Mouse (Mus musculus) gastrocnemius, adult 2 months (tissue): ENCODE data around the gene Lce1d. TPM values are rescaled to one million over a fixed set of nuclear protein-coding genes. Genes with fewer than 3 reads are reported as not detected.

Experiments used
- DNase-seq: peaks from one replicate; pipeline ENCODE4 v3.0.0; 2022
- H3K27ac ChIP-seq: fragments of 200-600 bp; 2 replicates; pipeline ENCODE4 v1.8.1; 2022; ENCODE audit warnings: mild to moderate bottlenecking
- H3K4me3 ChIP-seq: fragments of 200-600 bp; 2 replicates; pipeline ENCODE4 v1.8.1; 2022; ENCODE audit warnings: mild to moderate bottlenecking, moderate library complexity
- CTCF ChIP-seq: fragments of 200-600 bp; IDR thresholded peaks from 2 replicates; pipeline ENCODE4 v1.8.1; 2022; ENCODE audit warnings: antibody characterized with exemption, mild to moderate bottlenecking, moderate library complexity
- intact Hi-C: fragments of 180-260 bp; cut with DNase I; formaldehyde crosslinking; loops from one replicate; pipeline ENCODE4 v1.15.1; 2025
- total RNA-seq, 2 experiments: library from RNA; stranded (reverse); gene quantifications; 2 replicates each; pipeline ENCODE4 v1.2.3; 2021

Lce1d gene
- total RNA-seq, 2 experiments from 2014 or later, result not detected

DNA sequence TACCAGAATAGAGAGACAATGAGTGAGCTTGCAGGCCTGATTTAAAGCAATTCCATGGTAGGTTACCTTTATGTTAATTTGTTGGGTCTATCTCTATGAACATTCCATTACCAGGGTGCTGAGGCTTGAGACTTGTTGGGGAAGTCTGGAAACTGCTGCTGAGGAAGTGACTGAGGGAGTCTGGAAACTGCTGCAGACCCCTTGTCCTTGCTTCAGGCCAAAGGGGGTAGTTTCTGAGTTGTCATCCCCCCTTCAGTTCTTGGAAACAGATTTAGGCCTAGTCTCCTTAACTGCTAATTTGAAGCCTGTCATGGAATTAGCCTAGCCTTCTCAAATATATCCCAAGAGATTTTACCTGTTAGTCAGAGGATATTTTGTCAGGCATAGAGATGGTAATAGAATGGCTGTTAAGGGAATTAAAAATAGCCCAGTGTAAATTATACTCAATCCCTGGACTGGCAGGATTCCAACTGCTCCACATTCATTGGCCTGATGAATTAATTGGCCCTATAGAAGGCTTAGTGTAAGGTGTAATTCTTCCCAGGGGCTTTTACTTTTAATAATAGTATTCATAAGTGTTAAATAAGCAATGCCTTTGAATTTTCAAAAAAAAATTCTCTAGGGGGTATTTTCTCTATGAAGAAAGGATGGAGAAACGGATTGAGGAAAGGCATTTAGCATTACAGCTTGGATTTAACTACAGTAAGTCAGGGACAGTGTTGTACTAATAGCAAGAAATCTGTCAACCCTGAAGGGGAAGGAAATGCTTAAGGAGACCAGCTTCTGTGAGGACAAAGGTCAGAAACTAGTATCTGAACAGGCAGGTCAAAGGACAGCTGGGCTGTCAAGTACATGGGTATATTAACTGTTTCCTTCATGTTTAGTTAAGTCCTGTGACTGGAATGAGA lies 49.0 kb downstream of the Lce1d start:
- H3K4me3 ChIP-seq, result no peak overlapping the region
- DNase-seq, result no peak
- intact Hi-C loops, result no loop called here
- no peak overlapping the region for H3K27ac ChIP-seq
- TF ChIP-seq CTCF, result no peak

Other genes starting within 250 kb of the Lce1d start
- not detected for gene Sprr1b, start 248.4 kb downstream of the Lce1d start, total RNA-seq
- gene Sprr3, start 228.5 kb downstream of the Lce1d start, total RNA-seq, result not detected
- not detected for gene Sprr1a, start 201.3 kb downstream of the Lce1d start, total RNA-seq
- gene Sprr4, start 186.7 kb downstream of the Lce1d start, total RNA-seq, result not detected
- not detected for gene 2310046K23Rik, start 152.7 kb downstream of the Lce1d start, total RNA-seq
- gene Ivl, start 113.5 kb downstream of the Lce1d start, total RNA-seq, result not detected
- gene Smcp, start 98.2 kb downstream of the Lce1d start, total RNA-seq, result not detected
- not detected for gene 2210017I01Rik, start 79.7 kb downstream of the Lce1d start, total RNA-seq
- gene Lce6a, start 65.5 kb downstream of the Lce1d start, total RNA-seq, result not detected
- gene Lce1a1, start 38.9 kb downstream of the Lce1d start, total RNA-seq, result not detected
- not detected for gene Lce1b, start 30.3 kb downstream of the Lce1d start, total RNA-seq
- gene Lce1a2, start 16.9 kb downstream of the Lce1d start, total RNA-seq, result not detected
- gene Lce1c, start 8.0 kb downstream of the Lce1d start, total RNA-seq, result not detected
- not detected for gene Lce1e, start 21.9 kb upstream of the Lce1d start, total RNA-seq
- gene Lce1f, start 33.1 kb upstream of the Lce1d start, total RNA-seq, result not detected
- gene Gm38119, start 51.9 kb upstream of the Lce1d start, total RNA-seq, result not detected
- not detected for gene Lce1g, start 65.1 kb upstream of the Lce1d start, total RNA-seq
- gene Lce1h, start 77.9 kb upstream of the Lce1d start, total RNA-seq, result not detected
- gene Lce1i, start 91.7 kb upstream of the Lce1d start, total RNA-seq, result not detected
- not detected for gene Lce1j, start 103.3 kb upstream of the Lce1d start, total RNA-seq
- not detected for gene Lce1k, start 120.7 kb upstream of the Lce1d start, total RNA-seq
- gene Kprp, start 140.0 kb upstream of the Lce1d start, total RNA-seq, result not detected
- gene Lce1l, start 164.1 kb upstream of the Lce1d start, total RNA-seq, result not detected
- not detected for gene 2310050C09Rik, start 183.0 kb upstream of the Lce1d start, total RNA-seq
- not detected for gene Lce3a, start 239.0 kb upstream of the Lce1d start, total RNA-seq
- gene Lce3b, start 245.8 kb upstream of the Lce1d start, total RNA-seq, result not detected